Mouse (Mus musculus) stomach, postnatal 0 days (tissue): ENCODE results near the gene Gpr183. TPM values are rescaled to one million over a fixed set of nuclear protein-coding genes. Genes with fewer than 3 reads are reported as not detected.

ENCODE experiments used
- ATAC-seq: fragments of 200-750 bp; cut with Nextera tagmentation; 2 replicates; pipeline ENCODE4 v1.8.0; 2017; ENCODE audit not compliant: low FRiP score, low TSS enrichment
- DNase-seq: peaks from one replicate; pipeline ENCODE4 v3.0.0-alpha.2; 2016; ENCODE audit warnings: low spot score
- H3K27ac ChIP-seq: fragments of 300-500 bp; sonication (generic); replicated peaks from 2 replicates; pipeline ENCODE4 v1.5.1; 2014; ENCODE audit warnings: mild to moderate bottlenecking, control low read depth
- H3K27me3 ChIP-seq: fragments of 300-500 bp; sonication (generic); 2 replicates; pipeline ENCODE4 v1.6.1; 2014; ENCODE audit warnings: low read length; ENCODE audit not compliant: control insufficient read depth, insufficient read depth
- H3K36me3 ChIP-seq: fragments of 300-500 bp; sonication (generic); 2 replicates; pipeline ENCODE4 v1.6.1; 2014; ENCODE audit warnings: low read length, mixed read lengths; ENCODE audit not compliant: control insufficient read depth, insufficient read depth
- H3K4me1 ChIP-seq: fragments of 300-500 bp; sonication (generic); replicated peaks from 2 replicates; pipeline ENCODE4 v1.6.1; 2014; ENCODE audit warnings: antibody characterized with exemption; ENCODE audit not compliant: control insufficient read depth, insufficient read depth
- H3K4me2 ChIP-seq: fragments of 300-500 bp; sonication (generic); replicated peaks from 2 replicates; pipeline ENCODE4 v1.6.1; 2014; ENCODE audit warnings: low read depth, mild to moderate bottlenecking, control low read depth, moderate library complexity
- H3K4me3 ChIP-seq: fragments of 300-500 bp; sonication (generic); 2 replicates; pipeline ENCODE4 v1.5.1; 2014; ENCODE audit warnings: low read depth, low read length, control low read depth
- H3K9ac ChIP-seq: fragments of 300-500 bp; sonication (generic); 2 replicates; pipeline ENCODE4 v1.6.1; 2014; ENCODE audit warnings: mild to moderate bottlenecking, low read length, control low read depth, mixed read lengths
- H3K9me3 ChIP-seq: fragments of 300-500 bp; sonication (generic); 2 replicates; pipeline ENCODE4 v1.6.1; 2016; ENCODE audit warnings: low read length; ENCODE audit not compliant: control insufficient read depth
- CTCF ChIP-seq: IDR thresholded peaks from 2 replicates; pipeline ENCODE4 v1.5.1; 2016; ENCODE audit warnings: antibody characterized with exemption, low read depth, mild to moderate bottlenecking, moderate library complexity
- EP300 ChIP-seq: optimal IDR thresholded peaks from 2 replicates; pipeline ENCODE3; 2016; ENCODE audit warnings: antibody characterized with exemption
- WGBS: fragments of 180-500 bp; shearing (Covaris S2); extraction: QIAGEN DNeasy Blood & Tissue Kit; methylation state at CpG from one replicate; pipeline ENCODE4 v1.1.7; 2014; 5-methylcytosine and 5-hydroxymethylcytosine counted together
- polyA plus RNA-seq: library from polyadenylated mRNA; unstranded; fragments of >200 nt; fragmentation: Nextera tagmentation; extraction: Ambion mirVana; gene quantifications from 2 replicates; pipeline ENCODE4 v1.2.1, GENCODE M21; 2015

Gene Gpr183
- polyA plus RNA-seq: 1.8 and 2.0 TPM in 2 replicates

- Histone ChIP-seq H3K4me1 (peaks cover 6% of the 10 kb centered on the region; the same call in 1 of the 2 replicates), H3K27me3 (no peaks in the 10 kb centered on the region), H3K9ac (no peak within 1 kb of the TSS), H3K4me2 (peak within 1 kb of the TSS; percentile 28), H3K36me3 (no peaks in the 10 kb centered on the region), H3K4me3 (0 out of 2 replicates have a peak within 1 kb of the TSS, but pooled peaks have one; percentile 6), H3K27ac (no peak within 1 kb of the TSS), H3K9me3 (no peaks in the 10 kb centered on the region)
- no peak for ATAC-seq
- WGBS: 32% methylated on average over 6 of the region's 6 CpGs
- TF ChIP-seq EP300 (no peak), CTCF (no peak)
- no peak for DNase-seq
Measured at GRCm38 (mm10) chr14:121964990-121965389, at the start of gene Gpr183. Gpr183 (minus strand) TSS chr14:121965195.

GRCm38 (mm10) chr14:122013417-122013951 is 48.5 kb upstream of the Gpr183 start:
- TF ChIP-seq CTCF (no peak), EP300 (no peak)
- Histone ChIP-seq H3K4me2 (no peak overlapping the region), H3K9ac (no peak overlapping the region), H3K27ac (no peak overlapping the region), H3K9me3 (no peaks in the 10 kb centered on the region), H3K27me3 (no peaks in the 10 kb centered on the region), H3K4me1 (no peaks in the 10 kb centered on the region), H3K36me3 (no peaks in the 10 kb centered on the region), H3K4me3 (no peak overlapping the region)
- no peak for ATAC-seq
- no peak for DNase-seq
- WGBS: 78% methylated on average over 14 of the region's 14 CpGs

- no peaks in the 10 kb centered on the region for H3K9me3 ChIP-seq
- H3K27me3 ChIP-seq: no peaks in the 10 kb centered on the region
- WGBS: 64% methylated on average over 13 of the region's 13 CpGs
- no peak for DNase-seq
- H3K9ac ChIP-seq: no peak overlapping the region
- H3K27ac ChIP-seq: no peak overlapping the region
- no peak overlapping the region for H3K4me3 ChIP-seq
- no peaks in the 10 kb centered on the region for H3K36me3 ChIP-seq
- no peak for TF ChIP-seq EP300
- TF ChIP-seq CTCF: no peak
- no peak for ATAC-seq
- no peaks in the 10 kb centered on the region for H3K4me1 ChIP-seq
- H3K4me2 ChIP-seq: no peak overlapping the region
Measured at GRCm38 (mm10) chr14:122012814-122013213, 47.8 kb upstream of the Gpr183 start.

DNA sequence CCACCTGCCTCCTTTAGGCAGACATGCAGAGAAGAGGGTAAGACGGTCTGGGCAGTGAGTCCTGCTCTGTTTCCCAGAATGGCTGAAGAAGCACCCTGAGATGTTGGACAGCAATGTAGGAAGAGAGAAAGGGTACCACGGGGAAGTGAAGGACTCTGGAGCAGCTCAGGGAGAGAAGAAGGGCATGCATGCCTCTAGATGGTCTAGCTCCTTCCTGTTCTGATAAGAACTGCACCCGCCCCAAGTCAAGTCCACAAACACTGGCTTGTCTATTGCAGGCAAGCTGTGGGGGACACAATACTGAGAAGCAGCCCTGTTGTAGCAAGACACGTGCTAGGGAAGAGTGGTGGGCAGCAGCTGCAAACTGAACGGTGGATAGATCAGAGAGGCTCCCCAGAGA is 47.2 kb upstream of the Gpr183 start:
- TF ChIP-seq CTCF (no peak), EP300 (no peak)
- Histone ChIP-seq H3K9me3 (no peaks in the 10 kb centered on the region), H3K4me3 (no peak overlapping the region), H3K4me2 (no peak overlapping the region), H3K27me3 (no peaks in the 10 kb centered on the region), H3K36me3 (no peaks in the 10 kb centered on the region), H3K4me1 (no peaks in the 10 kb centered on the region), H3K27ac (no peak overlapping the region), H3K9ac (no peak overlapping the region)
- DNase-seq (no peak), ATAC-seq (no peak)
- WGBS: 66% methylated on average over 5 of the region's 5 CpGs

DNA sequence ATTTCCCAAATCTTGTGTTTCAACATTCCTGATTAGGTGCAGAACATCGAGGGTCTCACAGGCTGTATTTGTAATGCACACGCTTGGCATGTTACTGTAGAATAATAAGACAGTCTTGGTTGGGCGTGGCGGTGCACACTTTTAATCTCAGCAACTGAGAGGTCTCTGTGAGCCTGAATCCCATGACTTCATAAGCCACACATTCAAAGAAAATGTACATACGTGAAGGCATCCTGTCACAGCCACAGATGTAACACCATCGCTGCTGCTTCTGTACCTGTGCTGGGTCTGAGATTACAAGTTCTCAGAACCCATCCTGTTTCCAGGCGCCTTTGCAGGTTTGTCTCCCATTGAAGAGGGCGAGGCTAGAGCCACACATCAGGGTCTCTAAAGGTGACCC is 46.8 kb upstream of the Gpr183 start:
- DNase-seq (no peak), ATAC-seq (no peak)
- WGBS: 93% methylated on average over 8 of the region's 8 CpGs
- H3K4me1 ChIP-seq: no peaks in the 10 kb centered on the region
- H3K27me3 ChIP-seq: no peaks in the 10 kb centered on the region
- H3K27ac ChIP-seq: no peak overlapping the region
- no peak overlapping the region for H3K4me3 ChIP-seq
- no peak overlapping the region for H3K4me2 ChIP-seq
- H3K9ac ChIP-seq: no peak overlapping the region
- H3K36me3 ChIP-seq: no peaks in the 10 kb centered on the region
- TF ChIP-seq EP300 (no peak), CTCF (no peak)
- H3K9me3 ChIP-seq: no peaks in the 10 kb centered on the region

GRCm38 (mm10) chr14:122010301-122010700 is 45.3 kb upstream of the Gpr183 start:
- no peak for DNase-seq
- H3K36me3 ChIP-seq: no peaks in the 10 kb centered on the region
- H3K9me3 ChIP-seq: no peaks in the 10 kb centered on the region
- peak overlapping the region; percentile 49; the same call in 1 of the 2 replicates for H3K27ac ChIP-seq
- ATAC-seq: no peak
- H3K4me1 ChIP-seq: no peaks in the 10 kb centered on the region
- H3K9ac ChIP-seq: no peak overlapping the region
- WGBS: 51% methylated on average over 7 of the region's 7 CpGs
- H3K4me2 ChIP-seq: no peak overlapping the region
- no peak overlapping the region for H3K4me3 ChIP-seq
- TF ChIP-seq CTCF (no peak), EP300 (no peak)
- no peaks in the 10 kb centered on the region for H3K27me3 ChIP-seq
